Mouse (Mus musculus): Measurements from ENCODE around the gene Ncoa7.

DNA sequence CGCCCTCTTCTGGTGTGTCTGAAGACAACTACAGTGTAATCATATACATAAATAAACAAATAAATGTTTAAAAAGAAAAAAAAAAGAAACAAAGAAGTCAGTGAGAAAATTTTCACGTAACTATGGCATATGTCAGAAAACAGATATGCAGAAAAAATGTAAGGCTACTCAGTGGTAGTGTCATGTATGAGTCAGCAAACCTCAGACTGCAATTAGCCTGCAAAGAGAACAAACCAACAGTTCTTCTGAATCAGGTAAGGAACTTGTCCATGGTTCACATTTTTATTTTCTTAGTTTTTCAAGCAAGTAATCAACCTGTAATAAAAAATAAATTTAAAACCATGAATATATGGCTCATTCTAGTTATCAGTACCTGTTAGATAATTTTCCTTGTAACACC, 195.0 kb downstream of the Ncoa7 start:
- TF ChIP-seq POLR2A (IDR thresholded peaks at IDR 0.05; ENCODE audit: borderline replicate concordance, insufficient read depth, low read length), result no peak
- TF ChIP-seq CTCF (IDR thresholded peaks at IDR 0.05; ENCODE audit: borderline replicate concordance, insufficient read depth, low read depth, low read length), result no peak
